Mouse (Mus musculus) hindbrain, embryonic 13.5 days (tissue): ENCODE results near the gene Nedd8. TPM values are rescaled to one million over a fixed set of nuclear protein-coding genes. Genes with fewer than 3 reads are reported as not detected.
A peak's percentile ranks its signal among the peaks of the same experiment; 100 is the strongest.

Experiments used
- ATAC-seq: fragments of 200-750 bp; cut with Nextera tagmentation; 2 replicates; pipeline ENCODE4 v1.8.0; 2017; ENCODE audit warnings: moderate TSS enrichment; ENCODE audit not compliant: low FRiP score
- H3K27ac ChIP-seq: fragments of 300-500 bp; sonication (generic); 2 replicates; pipeline ENCODE4 v1.5.1; 2015; ENCODE audit warnings: inconsistent platforms, mild to moderate bottlenecking, moderate library complexity
- H3K27me3 ChIP-seq: fragments of 300-500 bp; sonication (generic); 2 replicates; pipeline ENCODE4 v1.6.1; 2015; ENCODE audit warnings: mild to moderate bottlenecking, inconsistent platforms
- H3K36me3 ChIP-seq: fragments of 300-500 bp; sonication (generic); 2 replicates; pipeline ENCODE4 v1.6.1; 2015; ENCODE audit warnings: mild to moderate bottlenecking, inconsistent platforms
- H3K4me1 ChIP-seq: fragments of 300-500 bp; sonication (generic); replicated peaks from 2 replicates; pipeline ENCODE4 v1.6.1; 2015; ENCODE audit warnings: inconsistent platforms
- H3K4me2 ChIP-seq: fragments of 300-500 bp; sonication (generic); 2 replicates; pipeline ENCODE4 v1.6.1; 2015; ENCODE audit warnings: inconsistent platforms, mild to moderate bottlenecking, moderate library complexity
- H3K4me3 ChIP-seq: fragments of 300-500 bp; sonication (generic); 2 replicates; pipeline ENCODE4 v1.5.1; 2015; ENCODE audit warnings: mild to moderate bottlenecking, inconsistent platforms
- H3K9ac ChIP-seq: fragments of 300-500 bp; sonication (generic); 2 replicates; pipeline ENCODE4 v1.6.1; 2015; ENCODE audit warnings: mild to moderate bottlenecking, inconsistent platforms
- H3K9me3 ChIP-seq: fragments of 300-500 bp; sonication (generic); 2 replicates; pipeline ENCODE4 v1.6.1; 2016; ENCODE audit warnings: inconsistent platforms
- WGBS: fragments of 180-500 bp; shearing (Covaris S2); methylation state at CpG from one replicate; pipeline ENCODE4 v1.1.7; 2015; 5-methylcytosine and 5-hydroxymethylcytosine counted together
- polyA plus RNA-seq: library from polyadenylated mRNA; unstranded; fragments of >200 nt; fragmentation: Nextera tagmentation; extraction: Ambion mirVana; gene quantifications from 2 replicates; pipeline ENCODE4 v1.2.1, GENCODE M21; 2015

Nedd8 gene
- 585 and 628 TPM in 2 replicates for polyA plus RNA-seq

- H3K27ac ChIP-seq = peak within 1 kb of the TSS; percentile 93
- peak within 1 kb of the TSS; percentile 62 for H3K4me3 ChIP-seq
- under 1% methylated on average over 38 of the region's 38 CpGs for WGBS
- peak; percentile 99 for ATAC-seq
- no peaks in the 10 kb centered on the region for H3K27me3 ChIP-seq
- peaks cover 37% of the 10 kb centered on the region for H3K4me1 ChIP-seq
- peak within 1 kb of the TSS; percentile 97 for H3K4me2 ChIP-seq
- H3K36me3 ChIP-seq = peaks cover 27% of the 10 kb centered on the region
- peak within 1 kb of the TSS; percentile 86 for H3K9ac ChIP-seq
- no peaks in the 10 kb centered on the region for H3K9me3 ChIP-seq
Observed at GRCm38 (mm10) chr14:55671833-55672740, at the start of gene Nedd8, which contains the start of gene Gmpr2. TSS of gene Nedd8 (minus strand) at chr14:55672124. TSS of gene Gmpr2 (plus strand) at chr14:55671941.

- Histone ChIP-seq H3K9me3 (no peaks in the 10 kb centered on the region), H3K36me3 (peaks cover 38% of the 10 kb centered on the region), H3K9ac (peak overlapping the region; percentile 81), H3K4me2 (peak overlapping the region; percentile 61), H3K27ac (no peak overlapping the region), H3K4me1 (peaks cover 16% of the 10 kb centered on the region), H3K27me3 (no peaks in the 10 kb centered on the region), H3K4me3 (peak overlapping the region; percentile 73)
- ATAC-seq = peak; percentile 1; the same call in 1 of the 2 replicates
- 70% methylated on average over 6 of the region's 6 CpGs for WGBS
Observed at GRCm38 (mm10) chr14:55721076-55721475, 49.2 kb upstream of the Nedd8 start.

GRCm38 (mm10) chr14:55720666-55721065 is 48.7 kb upstream of the Nedd8 start:
- H3K27ac ChIP-seq = no peak overlapping the region
- H3K36me3 ChIP-seq = peaks cover 39% of the 10 kb centered on the region
- H3K4me1 ChIP-seq = peaks cover 16% of the 10 kb centered on the region
- H3K4me2 ChIP-seq = peak overlapping the region; percentile 61
- H3K27me3 ChIP-seq = no peaks in the 10 kb centered on the region
- H3K4me3 ChIP-seq = peak overlapping the region; percentile 73; the same call in 1 of the 2 replicates
- peak overlapping the region; percentile 29; the same call in 1 of the 2 replicates for H3K9ac ChIP-seq
- no peaks in the 10 kb centered on the region for H3K9me3 ChIP-seq
- 93% methylated on average over 12 of the region's 12 CpGs for WGBS
- no peak for ATAC-seq

- no peak for ATAC-seq
- H3K9me3 ChIP-seq = no peaks in the 10 kb centered on the region
- peaks cover 16% of the 10 kb centered on the region for H3K4me1 ChIP-seq
- H3K36me3 ChIP-seq = peaks cover 39% of the 10 kb centered on the region
- no peak overlapping the region for H3K27ac ChIP-seq
- no peaks in the 10 kb centered on the region for H3K27me3 ChIP-seq
- no peak overlapping the region for H3K4me2 ChIP-seq
- WGBS = 92% methylated on average over 6 of the region's 6 CpGs
- no peak overlapping the region for H3K9ac ChIP-seq
- no peak overlapping the region for H3K4me3 ChIP-seq
Observed at GRCm38 (mm10) chr14:55719737-55720136, 47.8 kb upstream of the Nedd8 start.

GRCm38 (mm10) chr14:55716884-55717283 is 45.0 kb upstream of the Nedd8 start:
- Histone ChIP-seq H3K4me1 (peaks cover 11% of the 10 kb centered on the region), H3K9me3 (no peaks in the 10 kb centered on the region), H3K36me3 (peaks cover 39% of the 10 kb centered on the region), H3K4me3 (no peak overlapping the region), H3K4me2 (no peak overlapping the region), H3K27ac (no peak overlapping the region), H3K9ac (no peak overlapping the region), H3K27me3 (peaks cover 24% of the 10 kb centered on the region)
- ATAC-seq = no peak
- 82% methylated on average over 8 of the region's 8 CpGs for WGBS

- Histone ChIP-seq H3K27me3 (peaks cover 30% of the 10 kb centered on the region), H3K36me3 (peaks cover 39% of the 10 kb centered on the region), H3K27ac (no peak overlapping the region), H3K4me3 (no peak overlapping the region), H3K9ac (no peak overlapping the region), H3K4me2 (no peak overlapping the region), H3K9me3 (no peaks in the 10 kb centered on the region), H3K4me1 (peaks cover 9% of the 10 kb centered on the region)
- no peak for ATAC-seq
- WGBS = 92% methylated on average over 6 of the region's 6 CpGs
Observed at GRCm38 (mm10) chr14:55716271-55716670, 44.3 kb upstream of the Nedd8 start.

- Histone ChIP-seq H3K9me3 (no peaks in the 10 kb centered on the region), H3K4me2 (no peak overlapping the region), H3K36me3 (peaks cover 38% of the 10 kb centered on the region), H3K9ac (no peak overlapping the region), H3K27me3 (peaks cover 33% of the 10 kb centered on the region), H3K4me1 (no peaks in the 10 kb centered on the region), H3K4me3 (no peak overlapping the region), H3K27ac (no peak overlapping the region)
- 43% methylated on average over 6 of the region's 6 CpGs for WGBS
- no peak for ATAC-seq
Observed at GRCm38 (mm10) chr14:55714893-55715292, 43.0 kb upstream of the Nedd8 start.

- Histone ChIP-seq H3K27me3 (peaks cover 33% of the 10 kb centered on the region), H3K9me3 (no peaks in the 10 kb centered on the region), H3K4me3 (no peak within 1 kb of the TSS), H3K36me3 (peaks cover 27% of the 10 kb centered on the region), H3K4me2 (no peak within 1 kb of the TSS), H3K9ac (no peak within 1 kb of the TSS), H3K4me1 (no peaks in the 10 kb centered on the region), H3K27ac (no peak within 1 kb of the TSS)
- no peak for ATAC-seq
- WGBS = 30% methylated on average over 4 of the region's 4 CpGs
Observed at GRCm38 (mm10) chr14:55713729-55714122, 41.8 kb upstream of the Nedd8 start, which contains the start of gene Tgm1. TSS of gene Tgm1 (minus strand) at chr14:55713926.

- 17% methylated on average over 24 of the region's 25 CpGs for WGBS
- Histone ChIP-seq H3K27me3 (peaks cover 33% of the 10 kb centered on the region), H3K4me2 (no peak overlapping the region), H3K9ac (no peak overlapping the region), H3K4me3 (no peak overlapping the region), H3K36me3 (peaks cover 21% of the 10 kb centered on the region), H3K4me1 (no peaks in the 10 kb centered on the region), H3K27ac (no peak overlapping the region), H3K9me3 (no peaks in the 10 kb centered on the region)
- ATAC-seq = no peak
Observed at GRCm38 (mm10) chr14:55713007-55713728, 41.2 kb upstream of the Nedd8 start.

GRCm38 (mm10) chr14:55711786-55712185 is 39.9 kb upstream of the Nedd8 start:
- 83% methylated on average over 7 of the region's 7 CpGs for WGBS
- no peak overlapping the region for H3K4me2 ChIP-seq
- peaks cover 8% of the 10 kb centered on the region for H3K36me3 ChIP-seq
- H3K4me1 ChIP-seq = no peaks in the 10 kb centered on the region
- H3K9me3 ChIP-seq = no peaks in the 10 kb centered on the region
- ATAC-seq = no peak
- H3K27me3 ChIP-seq = peaks cover 33% of the 10 kb centered on the region
- no peak overlapping the region for H3K4me3 ChIP-seq
- no peak overlapping the region for H3K9ac ChIP-seq
- no peak overlapping the region for H3K27ac ChIP-seq

- H3K27ac ChIP-seq = no peak overlapping the region
- ATAC-seq = no peak
- no peak overlapping the region for H3K4me2 ChIP-seq
- WGBS = 93% methylated on average over 4 of the region's 4 CpGs
- H3K9ac ChIP-seq = no peak overlapping the region
- H3K4me3 ChIP-seq = no peak overlapping the region
- H3K9me3 ChIP-seq = no peaks in the 10 kb centered on the region
- H3K27me3 ChIP-seq = peaks cover 33% of the 10 kb centered on the region
- H3K36me3 ChIP-seq = no peaks in the 10 kb centered on the region
- no peaks in the 10 kb centered on the region for H3K4me1 ChIP-seq
Observed at GRCm38 (mm10) chr14:55709509-55709908, 37.6 kb upstream of the Nedd8 start.

GRCm38 (mm10) chr14:55707397-55707796 is 35.5 kb upstream of the Nedd8 start:
- 81% methylated on average over 5 of the region's 5 CpGs for WGBS
- H3K4me1 ChIP-seq = no peaks in the 10 kb centered on the region
- no peak overlapping the region for H3K4me3 ChIP-seq
- ATAC-seq = no peak
- no peak overlapping the region for H3K9ac ChIP-seq
- no peak overlapping the region for H3K4me2 ChIP-seq
- H3K36me3 ChIP-seq = no peaks in the 10 kb centered on the region
- H3K9me3 ChIP-seq = no peaks in the 10 kb centered on the region
- H3K27ac ChIP-seq = no peak overlapping the region
- H3K27me3 ChIP-seq = peaks cover 14% of the 10 kb centered on the region
